Mouse (Mus musculus) limb, embryonic 13.5 days (tissue): ENCODE measurements around the gene Krt31. TPM values are rescaled to one million over a fixed set of nuclear protein-coding genes. Genes with fewer than 3 reads are reported as not detected.
A peak's percentile ranks its signal among the peaks of the same experiment; 100 is the strongest.

Source experiments
- ATAC-seq: fragments of 200-750 bp; cut with Nextera tagmentation; 2 replicates; pipeline ENCODE4 v1.8.0; 2017; ENCODE audit warnings: low read depth, moderate number of reproducible peaks, moderate TSS enrichment; ENCODE audit not compliant: low FRiP score
- H3K27ac ChIP-seq: fragments of 300-500 bp; sonication (generic); 2 replicates; pipeline ENCODE4 v1.5.1; 2015; ENCODE audit warnings: inconsistent platforms, mild to moderate bottlenecking, moderate library complexity
- H3K27me3 ChIP-seq: fragments of 300-500 bp; sonication (generic); 2 replicates; pipeline ENCODE4 v1.6.1; 2015; ENCODE audit warnings: mild to moderate bottlenecking, inconsistent platforms
- H3K36me3 ChIP-seq: fragments of 300-500 bp; sonication (generic); 2 replicates; pipeline ENCODE4 v1.6.1; 2015; ENCODE audit warnings: inconsistent platforms, mild to moderate bottlenecking, moderate library complexity
- H3K4me1 ChIP-seq: fragments of 300-500 bp; sonication (generic); 2 replicates; pipeline ENCODE4 v1.6.1; 2015; ENCODE audit warnings: inconsistent platforms
- H3K4me2 ChIP-seq: fragments of 300-500 bp; sonication (generic); replicated peaks from 2 replicates; pipeline ENCODE4 v1.6.1; 2015; ENCODE audit warnings: inconsistent platforms, mild to moderate bottlenecking, moderate library complexity
- H3K4me3 ChIP-seq: fragments of 300-500 bp; sonication (generic); 2 replicates; pipeline ENCODE4 v1.5.1; 2015; ENCODE audit warnings: moderate library complexity, mild to moderate bottlenecking, inconsistent platforms
- H3K9ac ChIP-seq: fragments of 300-500 bp; sonication (generic); 2 replicates; pipeline ENCODE4 v1.6.1; 2015; ENCODE audit warnings: mild to moderate bottlenecking, inconsistent platforms
- H3K9me3 ChIP-seq: fragments of 300-500 bp; sonication (generic); 2 replicates; pipeline ENCODE4 v1.6.1; 2016; ENCODE audit warnings: inconsistent platforms
- WGBS: fragments of 180-500 bp; shearing (Covaris S2); methylation state at CpG from one replicate; pipeline ENCODE4 v1.1.7; 2015; 5-methylcytosine and 5-hydroxymethylcytosine counted together
- polyA plus RNA-seq: library from polyadenylated mRNA; unstranded; fragments of >200 nt; fragmentation: Nextera tagmentation; extraction: Ambion mirVana; gene quantifications from 2 replicates; pipeline ENCODE4 v1.2.1, GENCODE M21; 2015

The Krt31 gene
- 0.11 TPM in 1 of 2 replicates, not detected in the other for polyA plus RNA-seq

DNA sequence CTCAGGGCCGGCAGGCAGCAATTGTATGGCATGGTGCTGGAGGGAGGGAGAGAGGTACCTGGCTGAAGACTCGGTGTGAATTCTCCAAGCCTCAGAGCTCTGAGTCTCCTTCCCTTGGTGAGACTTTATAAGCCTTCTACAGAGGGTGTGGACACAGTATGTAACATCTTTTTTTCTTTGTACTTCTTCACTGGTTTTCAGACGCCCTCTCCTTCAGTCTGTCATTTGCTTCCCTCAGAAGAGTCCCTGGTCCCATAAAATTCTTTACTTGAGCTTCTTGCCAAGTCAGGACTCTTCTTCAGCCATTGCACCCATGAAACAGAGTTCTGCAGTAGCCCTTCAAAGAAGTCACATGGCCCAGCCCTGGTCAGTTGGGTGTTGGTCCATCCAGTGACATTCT is at the start of gene Krt31:
Gene Krt31, minus strand, starts transcription at position 101 of the 400 bp plus-strand sequence.
- 82% methylated on average over 3 of the region's 3 CpGs for WGBS
- Histone ChIP-seq H3K4me2 (no peak within 1 kb of the TSS), H3K9me3 (no peaks in the 10 kb centered on the region), H3K4me1 (no peaks in the 10 kb centered on the region), H3K9ac (no peak within 1 kb of the TSS), H3K4me3 (no peak within 1 kb of the TSS), H3K27ac (no peak within 1 kb of the TSS), H3K36me3 (no peaks in the 10 kb centered on the region), H3K27me3 (no peaks in the 10 kb centered on the region)
- no peak for ATAC-seq

- Histone ChIP-seq H3K9me3 (no peaks in the 10 kb centered on the region), H3K4me3 (no peak overlapping the region), H3K4me1 (peaks cover 14% of the 10 kb centered on the region), H3K36me3 (no peaks in the 10 kb centered on the region), H3K27ac (no peak overlapping the region), H3K9ac (no peak overlapping the region), H3K27me3 (0 out of 2 replicates have a peak, but pooled peaks cover 10% of the 10 kb centered on the region), H3K4me2 (no peak overlapping the region)
- ATAC-seq = no peak
- WGBS = 79% methylated on average over 9 of the region's 9 CpGs
These were observed 47.5 kb upstream of the Krt31 start for GRCm38 (mm10) chr11:100097819-100098218.

DNA sequence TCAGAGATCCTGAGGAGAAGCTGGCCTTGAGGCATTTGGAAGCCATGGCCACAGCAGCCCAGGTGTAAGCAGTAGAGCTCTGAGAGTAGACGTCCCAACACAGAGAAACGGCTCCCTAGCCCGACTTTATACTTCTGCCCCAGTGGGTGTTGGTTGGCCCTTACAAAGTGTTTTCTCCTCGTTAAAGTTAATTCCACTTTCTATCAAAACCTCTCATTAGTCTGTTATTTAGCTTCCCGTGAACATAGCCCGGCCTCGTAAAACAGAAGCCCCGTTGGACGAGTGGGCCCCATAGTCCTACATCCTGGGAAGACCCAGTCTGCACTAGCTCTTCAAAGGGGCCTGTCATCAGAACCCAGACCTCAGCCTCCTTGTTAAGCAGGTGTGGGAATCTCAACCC is 45.8 kb upstream of the Krt31 start, which contains the start of gene Krt35:
Gene Krt35, minus strand, starts transcription at position 101 of the 400 bp plus-strand sequence.
- H3K9ac ChIP-seq = no peak within 1 kb of the TSS
- ATAC-seq = no peak
- no peak within 1 kb of the TSS for H3K4me3 ChIP-seq
- H3K9me3 ChIP-seq = no peaks in the 10 kb centered on the region
- no peaks in the 10 kb centered on the region for H3K36me3 ChIP-seq
- 33% methylated on average over 9 of the region's 9 CpGs for WGBS
- H3K4me1 ChIP-seq = peaks cover 14% of the 10 kb centered on the region
- 0 out of 2 replicates have a peak, but pooled peaks cover 10% of the 10 kb centered on the region for H3K27me3 ChIP-seq
- peak within 1 kb of the TSS; percentile 19; the same call in 1 of the 2 replicates for H3K4me2 ChIP-seq
- H3K27ac ChIP-seq = no peak within 1 kb of the TSS

- no peaks in the 10 kb centered on the region for H3K4me1 ChIP-seq
- no peaks in the 10 kb centered on the region for H3K36me3 ChIP-seq
- 0 out of 2 replicates have a peak, but pooled peaks cover 2% of the 10 kb centered on the region for H3K27me3 ChIP-seq
- no peak overlapping the region for H3K27ac ChIP-seq
- no peak overlapping the region for H3K9ac ChIP-seq
- H3K4me2 ChIP-seq = no peak overlapping the region
- no peak overlapping the region for H3K4me3 ChIP-seq
- H3K9me3 ChIP-seq = 0 out of 2 replicates have a peak, but pooled peaks cover 3% of the 10 kb centered on the region
- 53% methylated on average over 7 of the region's 7 CpGs for WGBS
- no peak for ATAC-seq
These were observed 38.2 kb upstream of the Krt31 start for GRCm38 (mm10) chr11:100088378-100089025.

- no peaks in the 10 kb centered on the region for H3K4me1 ChIP-seq
- no peaks in the 10 kb centered on the region for H3K36me3 ChIP-seq
- H3K27ac ChIP-seq = no peak within 1 kb of the TSS
- 0 out of 2 replicates have a peak, but pooled peaks cover 3% of the 10 kb centered on the region for H3K9me3 ChIP-seq
- H3K27me3 ChIP-seq = 0 out of 2 replicates have a peak, but pooled peaks cover 2% of the 10 kb centered on the region
- ATAC-seq = no peak
- no peak within 1 kb of the TSS for H3K9ac ChIP-seq
- H3K4me2 ChIP-seq = no peak within 1 kb of the TSS
- no peak within 1 kb of the TSS for H3K4me3 ChIP-seq
- WGBS = 88% methylated on average over 10 of the region's 10 CpGs
These were observed 37.5 kb upstream of the Krt31 start, which contains the start of gene Krt32 for GRCm38 (mm10) chr11:100087861-100088260. Gene Krt32 (minus strand): TSS chr11:100088226.

- no peaks in the 10 kb centered on the region for H3K27me3 ChIP-seq
- H3K4me1 ChIP-seq = no peaks in the 10 kb centered on the region
- ATAC-seq = no peak
- WGBS = 58% methylated on average over 1 of the region's 1 CpGs
- H3K9me3 ChIP-seq = no peaks in the 10 kb centered on the region
- H3K27ac ChIP-seq = no peak overlapping the region
- no peak overlapping the region for H3K9ac ChIP-seq
- no peaks in the 10 kb centered on the region for H3K36me3 ChIP-seq
- no peak overlapping the region for H3K4me3 ChIP-seq
- no peak overlapping the region for H3K4me2 ChIP-seq
These were observed 23.5 kb upstream of the Krt31 start for GRCm38 (mm10) chr11:100073873-100074272.

- H3K4me2 ChIP-seq = no peak overlapping the region
- no peaks in the 10 kb centered on the region for H3K27me3 ChIP-seq
- no peak overlapping the region for H3K4me3 ChIP-seq
- no peaks in the 10 kb centered on the region for H3K4me1 ChIP-seq
- H3K36me3 ChIP-seq = no peaks in the 10 kb centered on the region
- H3K9ac ChIP-seq = no peak overlapping the region
- WGBS = 81% methylated on average over 17 of the region's 17 CpGs
- no peaks in the 10 kb centered on the region for H3K9me3 ChIP-seq
- no peak for ATAC-seq
- no peak overlapping the region for H3K27ac ChIP-seq
These were observed 17.1 kb upstream of the Krt31 start for GRCm38 (mm10) chr11:100067293-100068036.

GRCm38 (mm10) chr11:100066236-100067010 is 16.1 kb upstream of the Krt31 start:
- H3K27ac ChIP-seq = no peak overlapping the region
- no peak overlapping the region for H3K9ac ChIP-seq
- H3K4me2 ChIP-seq = no peak overlapping the region
- H3K4me1 ChIP-seq = no peaks in the 10 kb centered on the region
- ATAC-seq = no peak
- H3K27me3 ChIP-seq = no peaks in the 10 kb centered on the region
- H3K36me3 ChIP-seq = no peaks in the 10 kb centered on the region
- no peak overlapping the region for H3K4me3 ChIP-seq
- H3K9me3 ChIP-seq = no peaks in the 10 kb centered on the region
- 82% methylated on average over 12 of the region's 12 CpGs for WGBS

- WGBS = 69% methylated on average over 8 of the region's 8 CpGs
- Histone ChIP-seq H3K27ac (no peak overlapping the region), H3K9ac (no peak overlapping the region), H3K4me3 (no peak overlapping the region), H3K27me3 (no peaks in the 10 kb centered on the region), H3K4me1 (no peaks in the 10 kb centered on the region), H3K4me2 (no peak overlapping the region), H3K9me3 (no peaks in the 10 kb centered on the region; the same call in 1 of the 2 replicates), H3K36me3 (no peaks in the 10 kb centered on the region)
- no peak for ATAC-seq
These were observed 8.5 kb upstream of the Krt31 start for GRCm38 (mm10) chr11:100058875-100059274.

DNA sequence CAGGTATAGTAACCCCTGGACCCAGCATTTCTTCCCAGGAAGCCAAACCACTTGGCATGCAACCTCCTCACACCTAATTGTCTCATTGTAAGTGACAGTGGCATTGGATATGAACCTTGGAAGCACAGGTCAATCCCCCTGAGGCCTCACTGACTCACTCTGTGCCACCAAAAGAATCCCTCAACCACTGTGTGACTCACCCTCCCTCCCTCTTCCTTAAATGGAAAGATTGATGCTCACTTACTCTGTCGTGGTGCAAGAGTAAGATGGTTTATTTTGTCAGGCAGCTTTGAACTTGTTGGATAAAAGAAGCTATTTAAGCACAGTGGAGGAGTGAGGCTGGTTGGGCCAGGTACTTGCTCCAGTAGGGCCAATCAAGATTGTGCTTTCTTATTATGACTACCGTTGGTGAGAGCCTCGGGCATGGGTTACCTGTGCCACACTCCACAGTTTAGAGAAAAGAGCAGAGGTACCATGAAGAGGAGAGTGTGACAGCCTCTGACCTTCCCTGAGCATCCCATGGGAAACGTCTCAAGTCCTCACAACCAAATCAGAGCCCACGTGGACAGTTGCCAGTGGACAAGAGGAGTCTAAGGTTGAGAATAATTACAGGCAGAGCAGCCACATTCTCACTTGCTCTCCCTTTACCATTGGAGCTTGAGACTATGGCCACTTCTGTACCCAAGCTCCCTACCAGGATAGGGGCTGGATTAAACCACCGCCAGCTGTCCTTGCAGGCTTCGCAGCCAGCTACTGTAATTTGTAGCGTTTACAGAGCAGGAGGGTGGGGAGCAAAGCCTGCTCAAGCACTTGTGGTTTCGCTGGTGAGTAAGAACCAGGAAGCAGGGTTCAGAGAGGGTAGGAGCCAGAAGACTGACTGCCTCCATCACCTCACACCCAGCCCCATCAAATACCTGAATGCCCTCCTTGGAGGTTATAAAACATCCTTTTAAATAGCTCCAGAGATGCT is 5.6 kb upstream of the Krt31 start:
- Histone ChIP-seq H3K27ac (no peak overlapping the region), H3K27me3 (no peaks in the 10 kb centered on the region), H3K9ac (no peak overlapping the region), H3K4me1 (no peaks in the 10 kb centered on the region), H3K4me2 (no peak overlapping the region), H3K9me3 (no peaks in the 10 kb centered on the region; the same call in 1 of the 2 replicates), H3K36me3 (no peaks in the 10 kb centered on the region), H3K4me3 (no peak overlapping the region)
- 61% methylated on average over 9 of the region's 9 CpGs for WGBS
- ATAC-seq = no peak

DNA sequence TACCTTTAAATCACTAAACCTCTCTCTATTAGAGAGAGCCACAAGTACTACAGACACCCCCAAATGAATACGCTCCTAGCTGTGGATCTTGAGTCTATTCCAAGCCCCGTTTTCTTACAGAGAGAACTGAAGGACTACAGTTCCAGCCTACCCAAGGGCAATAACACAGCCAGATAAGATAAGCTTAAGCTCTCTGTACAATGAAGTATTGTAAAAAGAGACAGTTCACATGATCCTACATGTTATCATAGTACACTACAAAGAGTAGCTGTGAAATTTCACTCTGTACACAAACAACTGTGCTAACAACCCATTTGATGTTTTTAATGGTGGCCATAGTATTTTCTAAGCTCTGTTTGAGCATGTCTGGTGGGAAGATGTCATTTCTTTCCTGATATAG is 3.2 kb downstream of the Krt31 start:
- Histone ChIP-seq H3K9ac (no peak overlapping the region), H3K27me3 (no peaks in the 10 kb centered on the region), H3K27ac (no peak overlapping the region), H3K36me3 (no peaks in the 10 kb centered on the region), H3K4me1 (no peaks in the 10 kb centered on the region), H3K4me2 (no peak overlapping the region), H3K4me3 (no peak overlapping the region), H3K9me3 (no peaks in the 10 kb centered on the region)
- ATAC-seq = no peak
- WGBS = 93% methylated on average over 2 of the region's 2 CpGs
